Mouse (Mus musculus) testis, postnatal 14 days (tissue): ENCODE results near the gene Capn8.

Source experiments
- DNase-seq: peaks from one replicate; pipeline ENCODE4 v3.0.0; 2021; ENCODE audit warnings: low spot score

Capn8 gene

GRCm38 (mm10) chr1:182679582-182679981 is 114.8 kb downstream of the Capn8 start:
- DNase-seq, result no peak
